Mouse (Mus musculus) bone marrow macrophage, adult 2 months (primary cell): ENCODE measurements at regions not wholly inside any gene's neighbourhood (a gene's known extent, or its start where the extent isn't known, plus 50 kb on each side); places are given as distances from the start of the nearest gene placed in this dataset.

Source experiments
- H3K27ac ChIP-seq: 2 replicates; pipeline ENCODE4 v1.5.1; 2012; ENCODE audit warnings: low read depth, low read length; ENCODE audit not compliant: insufficient read depth
- H3K4me1 ChIP-seq: 2 replicates; pipeline ENCODE4 v1.6.1; 2012; ENCODE audit warnings: low read length; ENCODE audit not compliant: control insufficient read depth, insufficient read depth
- H3K4me3 ChIP-seq: 2 replicates; pipeline ENCODE4 v1.5.1; 2012; ENCODE audit warnings: mild to moderate bottlenecking, low read length, moderate library complexity; ENCODE audit not compliant: insufficient read depth
- CTCF ChIP-seq: IDR thresholded peaks from 2 replicates; pipeline ENCODE4 v1.5.1; 2012; ENCODE audit warnings: low read depth, mild to moderate bottlenecking, low read length, moderate library complexity
- POLR2A ChIP-seq: IDR thresholded peaks from 2 replicates; pipeline ENCODE4 v1.6.1; 2012; ENCODE audit warnings: mild to moderate bottlenecking, low read depth, low read length, borderline replicate concordance

- Histone ChIP-seq H3K27ac (no peak overlapping the region), H3K4me1 (no peaks in the 10 kb centered on the region), H3K4me3 (no peak overlapping the region)
- TF ChIP-seq CTCF (no peak), POLR2A (no peak)
Measured at GRCm38 (mm10) chr1:13467174-13467573, 2053.3 kb downstream of the A830018L16Rik start.

DNA sequence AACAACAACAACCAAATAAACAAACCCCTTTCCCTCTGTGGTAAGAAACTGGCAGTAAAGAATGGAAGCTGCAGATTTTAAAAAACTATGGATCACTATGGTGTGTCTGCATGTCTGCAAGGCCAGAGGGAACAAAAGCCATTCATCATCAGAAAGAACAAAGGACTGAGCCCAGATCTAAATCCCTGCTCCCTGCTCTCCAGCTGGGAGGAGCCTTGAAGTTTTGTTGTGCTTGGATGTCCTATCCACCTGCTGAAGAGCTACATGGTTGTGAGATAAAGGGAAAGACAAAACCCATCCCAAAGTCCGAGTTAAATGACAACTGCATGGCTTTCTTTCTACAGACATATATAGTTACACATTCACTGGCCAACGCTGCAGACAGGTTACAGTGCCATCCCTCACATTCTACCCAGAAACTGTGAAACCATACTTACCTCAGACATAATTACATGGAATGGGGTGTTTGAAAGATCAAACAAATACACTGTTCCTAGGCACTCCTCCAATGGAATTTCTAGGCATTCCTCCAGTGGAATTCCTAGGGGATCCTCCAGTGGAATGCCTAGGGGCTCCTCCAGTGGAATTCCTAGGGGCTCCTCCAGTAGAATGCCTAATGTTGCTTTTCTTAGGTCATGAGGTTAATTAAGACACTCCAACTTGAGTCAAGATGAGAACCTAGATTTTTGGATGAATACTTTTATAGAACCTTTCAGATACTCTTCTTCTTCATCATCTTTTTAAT lies 2054.2 kb downstream of the A830018L16Rik start:
- Histone ChIP-seq H3K4me1 (no peaks in the 10 kb centered on the region), H3K27ac (no peak overlapping the region), H3K4me3 (no peak overlapping the region)
- TF ChIP-seq CTCF (no peak), POLR2A (no peak)

DNA sequence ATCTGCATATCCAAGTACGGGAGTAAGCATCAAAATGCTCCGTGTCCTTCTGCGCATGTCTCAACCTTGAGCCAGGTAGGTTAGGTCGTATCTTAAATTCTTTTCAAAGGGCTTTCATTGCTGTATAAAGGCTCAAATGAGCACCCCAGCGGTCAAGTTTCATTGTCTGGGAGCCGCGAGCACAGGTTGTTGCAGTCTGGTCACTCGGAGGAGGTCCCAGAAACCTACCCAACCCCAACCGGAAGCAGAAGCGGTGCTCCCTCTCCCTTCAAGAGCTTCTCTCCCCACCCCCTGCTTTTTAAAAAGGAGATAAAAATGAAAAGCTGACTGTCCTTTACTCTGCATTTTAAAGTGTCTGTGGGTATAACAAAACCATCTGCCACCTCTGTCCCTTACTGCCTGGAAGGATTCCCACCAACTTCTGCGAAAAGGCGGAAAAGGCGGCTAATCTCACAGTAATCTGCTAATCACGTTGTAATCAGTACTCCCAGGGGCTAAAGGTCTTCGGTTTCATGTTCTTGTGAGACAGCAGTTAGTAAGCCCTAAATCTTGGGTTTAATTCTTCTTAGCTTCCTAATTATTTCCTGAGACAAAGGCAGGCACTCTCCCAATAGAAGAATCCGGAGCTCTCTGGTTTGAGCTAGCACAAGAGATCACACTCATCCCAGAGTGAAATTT lies 2081.0 kb downstream of the A830018L16Rik start:
- no peak overlapping the region for H3K27ac ChIP-seq
- TF ChIP-seq CTCF (no peak), POLR2A (no peak)
- no peaks in the 10 kb centered on the region for H3K4me1 ChIP-seq
- no peak overlapping the region for H3K4me3 ChIP-seq

GRCm38 (mm10) chr1:13496386-13496785 lies 2082.5 kb downstream of the A830018L16Rik start:
- TF ChIP-seq CTCF = no peak
- no peak for TF ChIP-seq POLR2A
- no peak overlapping the region for H3K27ac ChIP-seq
- no peaks in the 10 kb centered on the region for H3K4me1 ChIP-seq
- no peak overlapping the region for H3K4me3 ChIP-seq

DNA sequence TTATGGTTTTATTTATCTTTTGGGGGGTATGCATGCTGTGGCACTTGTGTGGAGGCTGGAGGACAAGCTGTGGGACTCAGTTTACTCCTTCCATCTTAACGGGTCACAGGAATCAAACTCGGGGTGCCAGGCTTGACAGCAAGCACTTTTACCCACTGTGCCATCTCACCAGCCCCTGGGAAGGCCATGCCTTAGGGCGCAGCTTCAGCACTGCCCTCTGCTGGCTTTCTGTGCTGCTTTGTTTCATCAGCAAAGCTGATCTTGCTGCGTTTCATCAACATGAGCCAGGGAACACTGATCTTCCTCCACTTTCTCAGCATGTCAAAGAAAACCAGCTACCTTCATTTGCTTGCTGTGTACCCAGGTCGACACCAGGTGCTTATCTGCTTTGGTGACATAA lies 2086.6 kb downstream of the A830018L16Rik start:
- Histone ChIP-seq H3K4me3 (no peak overlapping the region), H3K27ac (no peak overlapping the region), H3K4me1 (no peaks in the 10 kb centered on the region)
- TF ChIP-seq CTCF (peak; percentile 34; the same call in 1 of the 2 replicates), POLR2A (no peak)

- Histone ChIP-seq H3K27ac (no peak overlapping the region), H3K4me1 (no peaks in the 10 kb centered on the region), H3K4me3 (no peak overlapping the region)
- TF ChIP-seq CTCF (no peak), POLR2A (no peak)
Measured at GRCm38 (mm10) chr1:13501938-13502337, 2088.0 kb downstream of the A830018L16Rik start.

DNA sequence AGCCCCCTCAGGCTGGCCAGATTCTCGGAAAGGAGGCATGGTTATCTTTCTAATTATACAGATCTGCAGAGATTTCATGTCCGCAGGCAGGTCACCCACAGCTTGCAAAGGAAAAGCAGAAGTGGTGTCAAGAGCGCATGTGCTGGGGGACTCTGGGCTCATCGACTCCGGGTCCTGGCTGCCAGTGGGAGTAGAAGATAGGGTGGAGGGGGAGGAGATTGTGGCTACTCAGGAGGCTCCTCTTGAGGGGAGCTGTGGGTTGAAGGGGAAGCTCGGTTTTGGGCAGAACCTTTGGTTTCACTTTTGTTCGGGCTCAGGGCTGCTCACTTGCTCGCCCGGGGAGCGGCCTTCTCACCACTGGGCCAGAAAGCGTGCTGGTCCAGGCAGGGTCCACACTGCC lies 2099.9 kb downstream of the A830018L16Rik start:
- no peak overlapping the region for H3K27ac ChIP-seq
- H3K4me1 ChIP-seq = no peaks in the 10 kb centered on the region
- peak overlapping the region; percentile 27 for H3K4me3 ChIP-seq
- TF ChIP-seq CTCF (no peak), POLR2A (no peak)
